ENCODE assay signal across 31 mouse cellular contexts in the genomic region with DNA sequence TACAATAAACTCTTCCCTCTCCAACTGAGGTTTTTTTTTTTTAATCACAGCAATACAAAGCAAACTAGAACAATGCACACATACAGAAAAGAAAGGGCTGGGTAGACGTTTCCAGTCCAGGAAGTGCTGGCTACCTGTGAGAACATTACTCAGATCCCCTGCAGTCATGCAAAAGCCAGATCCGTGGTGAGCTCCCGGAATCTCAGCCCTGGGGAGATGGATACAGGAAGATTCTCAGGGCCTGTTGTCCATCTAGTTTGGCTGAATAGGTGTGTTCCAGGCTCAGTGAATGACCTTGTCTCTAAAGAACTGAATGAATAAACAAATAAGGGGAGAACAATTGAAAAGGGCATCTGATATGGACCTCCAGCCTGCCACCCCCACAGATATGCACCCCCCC.
"Had no signal": no experiment of that assay in that cellular context is flagged by ENCODE, and none has a peak within 500 bp of the region (broad histone marks: within the 10 kb centered on the region; RNA-seq: fewer than 3 reads in every experiment).

No protein-coding gene starts in this region.

- H3K27ac ChIP-seq: limb, embryonic 10.5 days; limb, embryonic 12.5 days; limb, embryonic 13.5 days; limb, embryonic 15.5 days; liver, embryonic 13.5 days; liver, embryonic 14.5 days; liver, embryonic 15.5 days; lung, embryonic 15.5 days; macrophage; midbrain, embryonic 10.5 days; midbrain, embryonic 12.5 days; midbrain, embryonic 13.5 days; midbrain, embryonic 15.5 days; neural tube, embryonic 12.5 days had no signal

- DNase-seq: left cerebral cortex, postnatal 4 days; liver; liver, embryonic 13.5 days; liver, postnatal 0 days; lung, adult 18-20 months; lung, adult 2 months; lung, embryonic 14.5 days; lung, postnatal 10 days; lung, postnatal 14 days; lung, postnatal 36 days; lung, postnatal 4 days; midbrain, embryonic 14.5 days had no signal

- H3K36me3 ChIP-seq: limb, embryonic 10.5 days; limb, embryonic 12.5 days; limb, embryonic 13.5 days; limb, embryonic 15.5 days; liver, embryonic 13.5 days; liver, embryonic 15.5 days; lung, embryonic 15.5 days; midbrain, embryonic 10.5 days; midbrain, embryonic 12.5 days; midbrain, embryonic 13.5 days; midbrain, embryonic 15.5 days; neural tube, embryonic 12.5 days had no signal

- ATAC-seq: liver, postnatal 0 days; lung, postnatal 0 days; midbrain, embryonic 13.5 days; midbrain, embryonic 15.5 days; midbrain, embryonic 16.5 days had no signal

- H3K9me3 ChIP-seq: limb, embryonic 10.5 days; limb, embryonic 12.5 days; limb, embryonic 13.5 days; limb, embryonic 15.5 days; liver, embryonic 13.5 days; liver, embryonic 15.5 days; lung, embryonic 15.5 days; megakaryocyte, embryonic 14.5 days; midbrain, embryonic 10.5 days; midbrain, embryonic 12.5 days; midbrain, embryonic 13.5 days; midbrain, embryonic 15.5 days; neural tube, embryonic 12.5 days had no signal

- H3K27me3 ChIP-seq: limb, embryonic 13.5 days; limb, embryonic 15.5 days; liver, embryonic 13.5 days; liver, embryonic 15.5 days; lung, embryonic 15.5 days; midbrain, embryonic 12.5 days; midbrain, embryonic 13.5 days; midbrain, embryonic 15.5 days; neural tube, embryonic 12.5 days had no signal

- H3K9ac ChIP-seq: limb, embryonic 12.5 days; limb, embryonic 13.5 days; limb, embryonic 15.5 days; liver, embryonic 13.5 days; liver, embryonic 14.5 days; liver, embryonic 15.5 days; liver, postnatal 0 days; lung, embryonic 14.5 days; lung, embryonic 15.5 days; midbrain, embryonic 12.5 days; midbrain, embryonic 13.5 days; midbrain, embryonic 15.5 days; neural tube, embryonic 12.5 days had no signal

- H3K4me3 ChIP-seq: limb, embryonic 10.5 days; limb, embryonic 12.5 days; limb, embryonic 13.5 days; limb, embryonic 15.5 days; liver, embryonic 13.5 days; liver, embryonic 15.5 days; lung, embryonic 15.5 days; megakaryocyte, embryonic 14.5 days; midbrain, embryonic 10.5 days; midbrain, embryonic 12.5 days; midbrain, embryonic 13.5 days; midbrain, embryonic 15.5 days; myocyte; neural tube, embryonic 12.5 days had no signal

- H3K4me2 ChIP-seq: limb, embryonic 12.5 days; limb, embryonic 13.5 days; limb, embryonic 15.5 days; liver, embryonic 11.5 days; liver, embryonic 13.5 days; liver, embryonic 15.5 days; lung, embryonic 14.5 days; lung, embryonic 15.5 days; midbrain, embryonic 11.5 days; midbrain, embryonic 12.5 days; midbrain, embryonic 13.5 days; midbrain, embryonic 15.5 days; neural tube, embryonic 12.5 days had no signal

- H3K4me1 ChIP-seq: limb, embryonic 10.5 days; limb, embryonic 12.5 days; limb, embryonic 13.5 days; limb, embryonic 15.5 days; liver, embryonic 13.5 days; liver, embryonic 15.5 days; lung, embryonic 15.5 days; midbrain, embryonic 10.5 days; midbrain, embryonic 12.5 days; midbrain, embryonic 13.5 days; midbrain, embryonic 15.5 days; neural tube, embryonic 12.5 days had no signal
